Mouse (Mus musculus) heart, postnatal 0 days (tissue): ENCODE measurements around the gene Skap2. TPM values are rescaled to one million over a fixed set of nuclear protein-coding genes. Genes with fewer than 3 reads are reported as not detected.

Experiments
- ATAC-seq: fragments of 200-750 bp; cut with Nextera tagmentation; 2 replicates; pipeline ENCODE4 v1.8.0; 2017; ENCODE audit warnings: low read depth, moderate number of reproducible peaks, moderate library complexity; ENCODE audit not compliant: insufficient read depth
- DNase-seq: peaks from one replicate; pipeline ENCODE4 v3.0.0-alpha.2; 2016; ENCODE audit warnings: low spot score
- H3K27ac ChIP-seq: fragments of 300-500 bp; sonication (generic); 2 replicates; pipeline ENCODE4 v1.5.1; 2014; ENCODE audit warnings: low read depth, mild to moderate bottlenecking
- H3K27me3 ChIP-seq: fragments of 300-500 bp; sonication (generic); 2 replicates; pipeline ENCODE4 v1.6.1; 2014; ENCODE audit warnings: low read length, mixed read lengths; ENCODE audit not compliant: control insufficient read depth, insufficient read depth
- H3K36me3 ChIP-seq: fragments of 300-500 bp; sonication (generic); replicated peaks from 2 replicates; pipeline ENCODE4 v1.6.1; 2014; ENCODE audit warnings: low read length, mixed read lengths; ENCODE audit not compliant: control insufficient read depth, insufficient read depth
- H3K4me1 ChIP-seq: fragments of 300-500 bp; sonication (generic); 2 replicates; pipeline ENCODE4 v1.6.1; 2014; ENCODE audit warnings: antibody characterized with exemption; ENCODE audit not compliant: control insufficient read depth, insufficient read depth
- H3K4me2 ChIP-seq: fragments of 300-500 bp; sonication (generic); 2 replicates; pipeline ENCODE4 v1.6.1; 2014; ENCODE audit warnings: low read depth, mild to moderate bottlenecking, low read length, moderate library complexity
- H3K4me3 ChIP-seq: fragments of 300-500 bp; sonication (generic); 2 replicates; pipeline ENCODE4 v1.5.1; 2014; ENCODE audit warnings: low read depth, low read length
- H3K9ac ChIP-seq: fragments of 300-500 bp; sonication (generic); replicated peaks from 2 replicates; pipeline ENCODE4 v1.6.1; 2014; ENCODE audit warnings: low read depth, low read length, mixed read lengths
- H3K9me3 ChIP-seq: fragments of 300-500 bp; sonication (generic); replicated peaks from 2 replicates; pipeline ENCODE4 v1.6.1; 2016; ENCODE audit warnings: low read length; ENCODE audit not compliant: control insufficient read depth
- CTCF ChIP-seq: IDR thresholded peaks from 2 replicates; pipeline ENCODE4 v1.5.1; 2016; ENCODE audit warnings: antibody characterized with exemption, control low read depth, low read depth
- EP300 ChIP-seq: IDR thresholded peaks from 2 replicates; pipeline ENCODE4 v1.6.1; 2016; ENCODE audit warnings: antibody characterized with exemption, low read depth
- WGBS: fragments of 180-500 bp; shearing (Covaris S2); extraction: QIAGEN DNeasy Blood & Tissue Kit; methylation state at CpG from one replicate; pipeline ENCODE4 v1.1.7; 2014; 5-methylcytosine and 5-hydroxymethylcytosine counted together
- polyA plus RNA-seq: library from polyadenylated mRNA; unstranded; fragments of >200 nt; fragmentation: Nextera tagmentation; extraction: Ambion mirVana; gene quantifications from 2 replicates; pipeline ENCODE4 v1.2.1, GENCODE M21; 2015
- total RNA-seq: library from RNA; depleted of rRNA; stranded (reverse); fragments of >200 nt; gene quantifications from 2 replicates; pipeline ENCODE4 v1.2.3, GENCODE M21; 2014; ENCODE audit warnings: low replicate concordance

Gene Skap2
- total and polyA plus RNA-seq, 2 experiments from 2014 or later: 10.7 to 13.9 TPM

DNA sequence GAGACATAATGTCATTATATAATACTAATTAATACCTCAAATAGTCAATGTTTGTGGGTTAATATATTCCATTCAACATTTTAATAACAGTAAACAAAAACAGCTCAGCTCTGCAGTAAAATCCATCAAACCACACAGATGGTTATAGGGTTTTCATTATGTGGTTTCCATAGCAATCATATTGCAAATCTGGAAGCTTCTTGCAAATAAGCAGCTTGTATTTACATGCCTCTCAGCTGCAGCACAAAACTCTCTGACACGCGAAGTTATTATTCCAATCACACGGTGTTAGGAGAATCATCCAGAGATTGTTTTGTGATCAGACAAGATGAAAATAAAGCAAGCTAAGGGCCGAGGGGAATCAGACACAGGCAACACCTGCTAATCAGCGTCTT, 129.5 kb downstream of the Skap2 start:
- Histone ChIP-seq H3K36me3 (no peaks in the 10 kb centered on the region), H3K27ac (no peak overlapping the region), H3K9ac (no peak overlapping the region), H3K4me1 (no peaks in the 10 kb centered on the region), H3K27me3 (no peaks in the 10 kb centered on the region), H3K9me3 (no peaks in the 10 kb centered on the region), H3K4me3 (no peak overlapping the region), H3K4me2 (no peak overlapping the region)
- no peak for ATAC-seq
- no peak for TF ChIP-seq EP300
- no peak for TF ChIP-seq CTCF
- 86% methylated on average over 5 of the region's 5 CpGs for WGBS
- no peak for DNase-seq

DNA sequence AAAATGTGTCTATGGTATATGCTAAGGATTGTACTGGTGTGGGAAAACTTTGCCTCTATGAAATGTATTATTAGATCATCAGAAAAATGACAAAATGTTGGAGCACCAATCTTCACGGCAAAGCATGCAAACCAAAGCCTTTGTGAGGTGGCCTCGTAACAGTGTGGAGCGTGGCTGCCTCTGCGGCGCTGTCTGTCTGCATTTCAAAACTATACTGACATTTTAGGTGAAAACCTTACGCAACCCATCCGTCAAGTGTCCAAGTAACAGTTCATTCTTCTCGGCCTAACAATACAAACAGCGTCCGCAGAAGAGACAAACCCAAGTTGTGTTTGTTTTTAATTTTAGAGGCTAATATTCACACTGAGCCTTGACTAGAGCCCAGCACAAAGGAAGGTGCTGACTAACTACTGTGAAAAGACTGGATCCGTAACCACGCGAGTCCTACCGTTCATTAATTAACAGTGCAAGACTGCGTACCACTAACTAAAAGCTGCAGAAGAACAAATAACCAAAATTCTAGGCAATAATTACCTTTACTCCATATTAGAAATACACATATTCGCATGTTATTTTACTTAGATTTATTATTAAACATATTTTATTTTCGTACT, 130.0 kb downstream of the Skap2 start:
- no peaks in the 10 kb centered on the region for H3K27me3 ChIP-seq
- TF ChIP-seq CTCF (no peak), EP300 (no peak)
- DNase-seq (no peak), ATAC-seq (no peak)
- H3K4me1 ChIP-seq: no peaks in the 10 kb centered on the region
- no peaks in the 10 kb centered on the region for H3K36me3 ChIP-seq
- no peak overlapping the region for H3K4me3 ChIP-seq
- H3K9ac ChIP-seq: no peak overlapping the region
- 0 out of 2 replicates have a peak overlapping the region, but pooled peaks have one; percentile 7 for H3K27ac ChIP-seq
- no peaks in the 10 kb centered on the region for H3K9me3 ChIP-seq
- H3K4me2 ChIP-seq: no peak overlapping the region
- 81% methylated on average over 17 of the region's 17 CpGs for WGBS

DNA sequence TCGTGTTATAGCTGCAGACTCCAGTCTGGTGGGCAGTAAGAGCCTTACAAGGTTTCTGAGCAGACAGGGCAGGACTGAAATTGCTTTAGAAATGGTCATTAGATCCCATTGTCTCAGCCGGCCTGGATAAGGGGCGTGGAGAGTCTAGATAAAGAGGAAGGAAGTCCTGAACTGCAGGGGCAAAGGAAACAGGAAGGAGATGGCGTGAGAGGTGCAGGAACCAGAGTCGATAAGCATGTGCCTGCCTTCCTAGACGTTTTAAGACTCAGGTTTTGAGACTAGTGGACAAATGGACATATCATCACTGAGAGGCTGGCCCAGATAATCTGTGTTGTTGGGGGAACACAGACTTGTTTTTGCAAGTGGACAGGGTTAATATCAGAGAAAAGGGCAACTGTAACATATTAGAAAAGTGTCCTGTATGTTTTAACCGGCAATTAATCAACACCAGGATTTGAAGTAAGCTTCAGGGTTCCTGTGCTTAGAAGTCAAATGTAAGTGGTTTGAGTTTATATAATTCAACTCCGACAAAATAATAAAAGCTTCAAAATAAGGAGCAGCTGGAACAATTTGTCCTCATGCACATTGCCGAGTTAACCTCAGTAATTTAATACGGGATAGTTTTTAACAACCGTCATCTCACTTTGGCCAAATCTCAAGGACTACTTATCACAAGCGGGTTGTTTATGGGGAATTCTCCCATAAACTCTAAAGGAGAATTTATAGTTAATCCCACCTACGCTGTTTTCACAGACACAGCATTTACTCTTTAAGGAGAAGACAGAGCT, 131.0 kb downstream of the Skap2 start:
- TF ChIP-seq CTCF: no peak
- TF ChIP-seq EP300: 0 out of 2 replicates have a peak, but pooled peaks have one; percentile 31
- ATAC-seq: peak; percentile 75
- peak; percentile 57 for DNase-seq
- 47% methylated on average over 13 of the region's 13 CpGs for WGBS
- Histone ChIP-seq H3K4me2 (peak overlapping the region; percentile 30; the same call in 1 of the 2 replicates), H3K27ac (peak overlapping the region; percentile 86), H3K9me3 (no peaks in the 10 kb centered on the region), H3K4me3 (no peak overlapping the region), H3K9ac (no peak overlapping the region), H3K4me1 (no peaks in the 10 kb centered on the region), H3K27me3 (no peaks in the 10 kb centered on the region), H3K36me3 (no peaks in the 10 kb centered on the region)

DNA sequence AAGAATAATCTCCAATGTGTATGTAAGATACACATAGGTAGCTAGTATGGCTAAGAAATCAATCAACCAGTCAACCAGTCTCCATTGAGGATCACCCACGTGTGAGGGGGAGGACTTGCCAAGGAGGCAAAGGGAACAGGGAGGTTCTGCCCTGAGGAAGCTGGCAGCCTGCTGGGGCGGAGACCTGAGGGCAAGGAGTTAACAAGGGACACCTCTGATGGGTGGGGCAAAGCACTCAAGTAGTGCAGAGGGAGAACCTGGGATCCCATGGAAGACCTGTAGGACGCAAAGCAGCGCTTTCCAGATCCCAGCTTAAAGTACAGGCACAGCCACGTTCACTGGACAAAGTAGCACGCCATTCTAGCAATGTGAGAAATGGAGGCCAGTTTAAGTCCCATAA, 131.6 kb downstream of the Skap2 start:
- peak overlapping the region; percentile 30; the same call in 1 of the 2 replicates for H3K4me2 ChIP-seq
- TF ChIP-seq CTCF: no peak
- no peak for TF ChIP-seq EP300
- H3K36me3 ChIP-seq: no peaks in the 10 kb centered on the region
- H3K27ac ChIP-seq: peak overlapping the region; percentile 86
- H3K4me3 ChIP-seq: no peak overlapping the region
- 43% methylated on average over 6 of the region's 6 CpGs for WGBS
- no peaks in the 10 kb centered on the region for H3K9me3 ChIP-seq
- H3K27me3 ChIP-seq: no peaks in the 10 kb centered on the region
- no peak for DNase-seq
- H3K9ac ChIP-seq: no peak overlapping the region
- ATAC-seq: 0 out of 2 replicates have a peak, but pooled peaks have one; percentile 22
- H3K4me1 ChIP-seq: no peaks in the 10 kb centered on the region

DNA sequence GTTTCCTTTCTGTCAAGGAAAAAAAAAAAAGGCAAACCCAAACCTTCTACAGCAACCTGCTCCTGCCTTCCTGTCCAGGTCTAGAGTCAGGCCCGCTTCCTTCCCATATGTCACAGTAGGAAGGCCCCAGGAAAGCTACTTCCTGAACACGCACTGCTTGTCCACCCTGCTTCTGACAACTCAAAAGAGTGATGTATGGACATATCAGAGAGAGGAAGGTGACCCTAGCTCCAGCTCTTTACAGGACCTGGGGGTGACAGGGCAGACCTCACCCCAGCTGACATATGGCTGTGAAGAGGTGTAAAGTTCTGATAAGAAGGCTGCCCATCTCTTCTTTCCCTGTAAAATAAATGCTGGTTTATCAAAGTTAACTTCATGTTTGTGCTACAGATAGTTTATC, 133.8 kb downstream of the Skap2 start:
- H3K9ac ChIP-seq: no peak overlapping the region
- no peak overlapping the region for H3K4me3 ChIP-seq
- H3K36me3 ChIP-seq: no peaks in the 10 kb centered on the region
- ATAC-seq: no peak
- no peak overlapping the region for H3K27ac ChIP-seq
- DNase-seq: no peak
- TF ChIP-seq EP300 (no peak), CTCF (no peak)
- WGBS: 61% methylated on average over 2 of the region's 2 CpGs
- no peak overlapping the region for H3K4me2 ChIP-seq
- H3K4me1 ChIP-seq: no peaks in the 10 kb centered on the region
- H3K9me3 ChIP-seq: no peaks in the 10 kb centered on the region
- no peaks in the 10 kb centered on the region for H3K27me3 ChIP-seq
